Mouse (Mus musculus): ENCODE results near the gene Unkl. TPM values are rescaled to one million over a fixed set of nuclear protein-coding genes. Genes with fewer than 3 reads are reported as not detected.
A peak's percentile ranks its signal among the peaks of the same experiment; 100 is the strongest.

The Unkl gene
- polyA plus RNA-seq, 1 experiment from 2014 or later = 6.4 TPM

GRCm38 (mm10) chr17:25282133-25282532, 93.9 kb downstream of the Unkl start:
- ATAC-seq (ENCODE audit: low FRiP score) (no peak), DNase-seq (ENCODE audit: low spot score, missing footprints) (no peak)
- H3K4me1 ChIP-seq (ENCODE audit: control insufficient read depth, insufficient read depth, low read length) = no peaks in the 10 kb centered on the region
- WGBS = 45% methylated on average over 11 of the region's 11 CpGs
- H3K9ac ChIP-seq (ENCODE audit: low read length) = no peak overlapping the region
- no peaks in the 10 kb centered on the region for H3K9me3 ChIP-seq (ENCODE audit: control insufficient read depth, low read length)
- H3K36me3 ChIP-seq (ENCODE audit: control insufficient read depth, insufficient read depth, low read length) = no peaks in the 10 kb centered on the region
- no peak overlapping the region for H3K4me2 ChIP-seq
- no peak overlapping the region for H3K27ac ChIP-seq (ENCODE audit: low read depth, low read length)
- H3K27me3 ChIP-seq (ENCODE audit: control insufficient read depth, insufficient read depth, low read length) = no peaks in the 10 kb centered on the region
- no peak overlapping the region for H3K4me3 ChIP-seq (ENCODE audit: low read depth, low read length)

Small RNA genes lying within 50 kb of the gene (microRNA-seq; reads per million reads assigned to microRNA genes)
- 2.5 reads per million, percentile 9 among the genes with 10 or more reads in this experiment for gene Mir3547

Other genes starting within 250 kb of the Unkl start
- 283 and 284 TPM in 2 replicates for gene Jpt2, start 227.7 kb upstream of the Unkl start, polyA plus RNA-seq (2014; fragmentation: Nextera tagmentation; extraction: Ambion mirVana)
- gene Cramp1l, start 172.6 kb upstream of the Unkl start, polyA plus RNA-seq (2014; fragmentation: Nextera tagmentation; extraction: Ambion mirVana) = 10.8 and 11.2 TPM in 2 replicates
- gene Ift140, start 172.3 kb upstream of the Unkl start, polyA plus RNA-seq (2014; fragmentation: Nextera tagmentation; extraction: Ambion mirVana) = 20.9 and 21.2 TPM in 2 replicates
- 9.5 and 10.4 TPM in 2 replicates for gene Tmem204, start 104.8 kb upstream of the Unkl start, polyA plus RNA-seq (2014; fragmentation: Nextera tagmentation; extraction: Ambion mirVana)
- 22.5 and 23.2 TPM in 2 replicates for gene Telo2, start 72.4 kb upstream of the Unkl start, polyA plus RNA-seq (2014; fragmentation: Nextera tagmentation; extraction: Ambion mirVana)
- gene Ptx4, start 67.6 kb upstream of the Unkl start, polyA plus RNA-seq (2014; fragmentation: Nextera tagmentation; extraction: Ambion mirVana) = not detected in 2 replicates
- 16.7 and 20.4 TPM in 2 replicates for gene Clcn7, start 55.0 kb upstream of the Unkl start, polyA plus RNA-seq (2014; fragmentation: Nextera tagmentation; extraction: Ambion mirVana)
- not detected in 2 replicates for gene Ccdc154, start 25.9 kb upstream of the Unkl start, polyA plus RNA-seq (2014; fragmentation: Nextera tagmentation; extraction: Ambion mirVana)
- not detected in 2 replicates for gene Gm38655, start 12.9 kb upstream of the Unkl start, polyA plus RNA-seq (2014; fragmentation: Nextera tagmentation; extraction: Ambion mirVana)
- 34.4 TPM in 2 replicates for gene BC003965, start 3.8 kb upstream of the Unkl start, polyA plus RNA-seq (2014; fragmentation: Nextera tagmentation; extraction: Ambion mirVana)
- gene Gnptg, start 51.7 kb downstream of the Unkl start, polyA plus RNA-seq (2014; fragmentation: Nextera tagmentation; extraction: Ambion mirVana) = 59.5 and 63.2 TPM in 2 replicates
- gene Tsr3, start 51.8 kb downstream of the Unkl start, polyA plus RNA-seq (2014; fragmentation: Nextera tagmentation; extraction: Ambion mirVana) = 62.5 and 64.3 TPM in 2 replicates
- gene Baiap3, start 68.0 kb downstream of the Unkl start, polyA plus RNA-seq (2014; fragmentation: Nextera tagmentation; extraction: Ambion mirVana) = 1.3 and 1.4 TPM in 2 replicates
- 863 and 877 TPM in 2 replicates for gene Ube2i, start 86.2 kb downstream of the Unkl start, polyA plus RNA-seq (2014; fragmentation: Nextera tagmentation; extraction: Ambion mirVana)
- not detected in 2 replicates for gene Prss34, start 110.0 kb downstream of the Unkl start, polyA plus RNA-seq (2014; fragmentation: Nextera tagmentation; extraction: Ambion mirVana)
- gene Prss28, start 120.2 kb downstream of the Unkl start, polyA plus RNA-seq (2014; fragmentation: Nextera tagmentation; extraction: Ambion mirVana) = not detected in 2 replicates
- not detected in 2 replicates for gene Prss29, start 130.3 kb downstream of the Unkl start, polyA plus RNA-seq (2014; fragmentation: Nextera tagmentation; extraction: Ambion mirVana)
- gene Tpsab1, start 157.2 kb downstream of the Unkl start, polyA plus RNA-seq (2014; fragmentation: Nextera tagmentation; extraction: Ambion mirVana) = not detected in 2 replicates
- not detected in 2 replicates for gene Tpsb2, start 177.9 kb downstream of the Unkl start, polyA plus RNA-seq (2014; fragmentation: Nextera tagmentation; extraction: Ambion mirVana)
- not detected in 2 replicates for gene Tpsg1, start 180.9 kb downstream of the Unkl start, polyA plus RNA-seq (2014; fragmentation: Nextera tagmentation; extraction: Ambion mirVana)
- 3.5 and 4.3 TPM in 2 replicates for gene Cacna1h, start 245.4 kb downstream of the Unkl start, polyA plus RNA-seq (2014; fragmentation: Nextera tagmentation; extraction: Ambion mirVana)

All from midbrain, embryonic 11.5 days (tissue).